Mouse (Mus musculus): ENCODE data around the gene Maff. TPM values are rescaled to one million over a fixed set of nuclear protein-coding genes. Genes with fewer than 3 reads are reported as not detected.

Maff gene
- polyA plus RNA-seq, 1 experiment = 0.90 TPM

- TF ChIP-seq POLR2A (IDR thresholded peaks at IDR 0.05; ENCODE audit: borderline replicate concordance, low read depth, low read length) (no peak), CTCF (IDR thresholded peaks at IDR 0.05; ENCODE audit: low read depth, low read length) (no peak)
- no peak overlapping the region; the same call in 1 of the 2 replicates for H3K27ac ChIP-seq (ENCODE audit: insufficient read depth, low read depth, low read length)
- H3K4me3 ChIP-seq (ENCODE audit: insufficient read depth, low read length) = peak overlapping the region; percentile 62
- peaks cover 21% of the 10 kb centered on the region for H3K4me1 ChIP-seq (ENCODE audit: control insufficient read depth, insufficient read depth, low read length)
These were observed 1.6 kb downstream of the Maff start for GRCm38 (mm10) chr15:79347845-79348506.

GRCm38 (mm10) chr15:79348651-79349050 lies 2.2 kb downstream of the Maff start:
- H3K27ac ChIP-seq (ENCODE audit: insufficient read depth, low read depth, low read length) = no peak overlapping the region
- peaks cover 24% of the 10 kb centered on the region for H3K4me1 ChIP-seq (ENCODE audit: control insufficient read depth, insufficient read depth, low read length)
- H3K4me3 ChIP-seq (ENCODE audit: insufficient read depth, low read length) = peak overlapping the region; percentile 62
- no peak for TF ChIP-seq POLR2A (IDR thresholded peaks at IDR 0.05; ENCODE audit: borderline replicate concordance, low read depth, low read length)
- TF ChIP-seq CTCF (IDR thresholded peaks at IDR 0.05; ENCODE audit: low read depth, low read length) = no peak

- peaks cover 36% of the 10 kb centered on the region for H3K4me1 ChIP-seq (ENCODE audit: control insufficient read depth, insufficient read depth, low read length)
- H3K27ac ChIP-seq (ENCODE audit: insufficient read depth, low read depth, low read length) = no peak overlapping the region
- TF ChIP-seq POLR2A (IDR thresholded peaks at IDR 0.05; ENCODE audit: borderline replicate concordance, low read depth, low read length) (no peak), CTCF (IDR thresholded peaks at IDR 0.05; ENCODE audit: low read depth, low read length) (no peak)
- no peak overlapping the region for H3K4me3 ChIP-seq (ENCODE audit: insufficient read depth, low read length)
These were observed 4.4 kb downstream of the Maff start for GRCm38 (mm10) chr15:79350866-79351265.

- H3K4me1 ChIP-seq (ENCODE audit: control insufficient read depth, insufficient read depth, low read length) = peaks cover 35% of the 10 kb centered on the region
- no peak overlapping the region for H3K4me3 ChIP-seq (ENCODE audit: insufficient read depth, low read length)
- TF ChIP-seq CTCF (IDR thresholded peaks at IDR 0.05; ENCODE audit: low read depth, low read length) = no peak
- TF ChIP-seq POLR2A (IDR thresholded peaks at IDR 0.05; ENCODE audit: borderline replicate concordance, low read depth, low read length) = no peak
- no peak overlapping the region for H3K27ac ChIP-seq (ENCODE audit: insufficient read depth, low read depth, low read length)
These were observed 4.9 kb downstream of the Maff start for GRCm38 (mm10) chr15:79351331-79351767.

GRCm38 (mm10) chr15:79352479-79352878 lies 6.1 kb downstream of the Maff start:
- no peak for TF ChIP-seq POLR2A (IDR thresholded peaks at IDR 0.05; ENCODE audit: borderline replicate concordance, low read depth, low read length)
- TF ChIP-seq CTCF (IDR thresholded peaks at IDR 0.05; ENCODE audit: low read depth, low read length) = no peak
- peaks cover 33% of the 10 kb centered on the region for H3K4me1 ChIP-seq (ENCODE audit: control insufficient read depth, insufficient read depth, low read length)
- no peak overlapping the region for H3K27ac ChIP-seq (ENCODE audit: insufficient read depth, low read depth, low read length)
- H3K4me3 ChIP-seq (ENCODE audit: insufficient read depth, low read length) = no peak overlapping the region

GRCm38 (mm10) chr15:79353690-79354305 lies 7.4 kb downstream of the Maff start:
- Histone ChIP-seq H3K4me3 (ENCODE audit: insufficient read depth, low read length) (no peak overlapping the region), H3K27ac (ENCODE audit: insufficient read depth, low read depth, low read length) (no peak overlapping the region), H3K4me1 (ENCODE audit: control insufficient read depth, insufficient read depth, low read length) (peaks cover 33% of the 10 kb centered on the region)
- TF ChIP-seq POLR2A (IDR thresholded peaks at IDR 0.05; ENCODE audit: borderline replicate concordance, low read depth, low read length) (no peak), CTCF (IDR thresholded peaks at IDR 0.05; ENCODE audit: low read depth, low read length) (no peak)

GRCm38 (mm10) chr15:79354619-79355018 lies 8.2 kb downstream of the Maff start:
- Histone ChIP-seq H3K4me1 (ENCODE audit: control insufficient read depth, insufficient read depth, low read length) (peaks cover 33% of the 10 kb centered on the region), H3K27ac (ENCODE audit: insufficient read depth, low read depth, low read length) (peak overlapping the region; percentile 43), H3K4me3 (ENCODE audit: insufficient read depth, low read length) (no peak overlapping the region)
- TF ChIP-seq CTCF (IDR thresholded peaks at IDR 0.05; ENCODE audit: low read depth, low read length) = no peak
- no peak for TF ChIP-seq POLR2A (IDR thresholded peaks at IDR 0.05; ENCODE audit: borderline replicate concordance, low read depth, low read length)

- Histone ChIP-seq H3K27ac (ENCODE audit: insufficient read depth, low read depth, low read length) (no peak overlapping the region), H3K4me3 (ENCODE audit: insufficient read depth, low read length) (peak overlapping the region; percentile 66)
These were observed 10.1 kb downstream of the Maff start for GRCm38 (mm10) chr15:79356481-79356880.

GRCm38 (mm10) chr15:79357036-79357911 lies 10.9 kb downstream of the Maff start:
- H3K27ac ChIP-seq (ENCODE audit: insufficient read depth, low read depth, low read length) = peak overlapping the region; percentile 56
- TF ChIP-seq POLR2A (IDR thresholded peaks at IDR 0.05; ENCODE audit: borderline replicate concordance, low read depth, low read length) (no peak), CTCF (IDR thresholded peaks at IDR 0.05; ENCODE audit: low read depth, low read length) (no peak)
- H3K4me3 ChIP-seq (ENCODE audit: insufficient read depth, low read length) = peak overlapping the region; percentile 66
- H3K4me1 ChIP-seq (ENCODE audit: control insufficient read depth, insufficient read depth, low read length) = peaks cover 28% of the 10 kb centered on the region

More at GRCm38 (mm10) chr15:79356481-79356880, 10.1 kb downstream of the Maff start:
- H3K4me1 ChIP-seq (ENCODE audit: control insufficient read depth, insufficient read depth, low read length) = peaks cover 28% of the 10 kb centered on the region
- TF ChIP-seq POLR2A (IDR thresholded peaks at IDR 0.05; ENCODE audit: borderline replicate concordance, low read depth, low read length) = no peak
- no peak for TF ChIP-seq CTCF (IDR thresholded peaks at IDR 0.05; ENCODE audit: low read depth, low read length)
